In genomic region chr10:80955536-80955935, GRCm38 (mm10) we compare ENCODE assay signal across 8 mouse cellular contexts. TPM values are rescaled to one million over a fixed set of nuclear protein-coding genes. Genes with fewer than 3 reads are reported as not detected.
A peak's percentile ranks its signal among the peaks of the same experiment; 100 is the strongest.
DNase-seq lines count a peak whose midpoint lies in the region; ATAC-seq lines count a peak whose summit lies in the region.

No protein-coding gene starts in this region.

- H3K4me2 ChIP-seq in heart, embryonic 12.5 days = no peak overlapping the region

- peaks cover 24% of the 10 kb centered on the region for H3K4me1 ChIP-seq in heart, embryonic 12.5 days (replicated peaks)

- peak overlapping the region; percentile 83 for H3K27ac ChIP-seq in heart, embryonic 12.5 days (ENCODE audit: poor library complexity, severe bottlenecking)

- no peaks in the 10 kb centered on the region for H3K9me3 ChIP-seq in heart, embryonic 12.5 days (replicated peaks)

- H3K9ac ChIP-seq in heart, embryonic 12.5 days = no peak overlapping the region

- H3K36me3 ChIP-seq in heart, embryonic 12.5 days = no peaks in the 10 kb centered on the region

- DNase-seq in right cerebral cortex, adult 2 months (ENCODE audit: low spot score in 2 of 2) = peak; percentile 67 to 68
- DNase-seq in right cerebral cortex, postnatal 4 days = no peak
- peak; percentile 88 for DNase-seq in ZHBTc4 (ENCODE audit: low read depth, low spot score)
- peak; percentile 87 for DNase-seq in embryo, embryonic 10.5 days (ENCODE audit: low spot score)
- peak; percentile 51 to 80 for DNase-seq in kidney, postnatal 36 days
- DNase-seq in thymus, postnatal 14 days = peak; percentile 62

- peak; percentile 22; the same call in 1 of the 2 replicates for ATAC-seq in heart, embryonic 12.5 days (ENCODE audit: insufficient number of reproducible peaks, low FRiP score)
- ATAC-seq in megakaryocyte-erythroid progenitor cell, adult 5-6 weeks (replicated peaks; ENCODE audit: low FRiP score, low TSS enrichment, poor library complexity, severe bottlenecking) = peak; percentile 89

- H3K4me3 ChIP-seq in heart, embryonic 12.5 days = no peak overlapping the region

- H3K27me3 ChIP-seq in heart, embryonic 12.5 days (replicated peaks) = no peaks in the 10 kb centered on the region

- WGBS in heart, embryonic 12.5 days = 24% methylated on average over 9 of the region's 9 CpGs

RNA-seq across cellular contexts. Expression of gene Gadd45b, which starts 25.7 kb away (rescaled TPM):
- polyA plus RNA-seq in heart, embryonic 12.5 days (2016; fragmentation: Nextera tagmentation; extraction: Ambion mirVana) = 27.8 and 29.9 TPM in 2 replicates
- not detected in 2 replicates for total RNA-seq in megakaryocyte-erythroid progenitor cell, adult 5-6 weeks (2014; fragmentation: Nextera tagmentation)
- total RNA-seq in megakaryocyte-erythroid progenitor cell, adult 5-6 weeks (2017) = 7.5 and 8.7 TPM in 2 replicates

RNA-seq across cellular contexts. Expression of gene Lmnb2, which starts 37.5 kb away (rescaled TPM):
- 34.3 and 35.3 TPM in 2 replicates for polyA plus RNA-seq in heart, embryonic 12.5 days (2016; fragmentation: Nextera tagmentation; extraction: Ambion mirVana)
- total RNA-seq in megakaryocyte-erythroid progenitor cell, adult 5-6 weeks (2014; fragmentation: Nextera tagmentation) = 14.9 and 24.4 TPM in 2 replicates
- total RNA-seq in megakaryocyte-erythroid progenitor cell, adult 5-6 weeks (2017) = 24.0 and 29.0 TPM in 2 replicates

RNA-seq across cellular contexts. Expression of gene Timm13, which starts 54.8 kb away (rescaled TPM):
- polyA plus RNA-seq in heart, embryonic 12.5 days (2016; fragmentation: Nextera tagmentation; extraction: Ambion mirVana) = 285 and 293 TPM in 2 replicates
- total RNA-seq in megakaryocyte-erythroid progenitor cell, adult 5-6 weeks (2014; fragmentation: Nextera tagmentation) = 206 and 233 TPM in 2 replicates
- total RNA-seq in megakaryocyte-erythroid progenitor cell, adult 5-6 weeks (2017) = 27.7 and 49.2 TPM in 2 replicates

RNA-seq across cellular contexts. Expression of gene Gng7, which starts 59.2 kb away (rescaled TPM):
- polyA plus RNA-seq in heart, embryonic 12.5 days (2016; fragmentation: Nextera tagmentation; extraction: Ambion mirVana) = 1.5 and 1.7 TPM in 2 replicates
- 1.5 and 3.6 TPM in 2 replicates for total RNA-seq in megakaryocyte-erythroid progenitor cell, adult 5-6 weeks (2014; fragmentation: Nextera tagmentation)
- total RNA-seq in megakaryocyte-erythroid progenitor cell, adult 5-6 weeks (2017) = 0.14 and 0.46 TPM in 2 replicates
